Mouse (Mus musculus) forebrain, postnatal 0 days (tissue): ENCODE measurements around the gene Nod2. TPM values are rescaled to one million over a fixed set of nuclear protein-coding genes. Genes with fewer than 3 reads are reported as not detected.

Experiments
- ATAC-seq: fragments of 200-750 bp; cut with Nextera tagmentation; 2 replicates; pipeline ENCODE4 v1.8.0; 2017; ENCODE audit warnings: mild to moderate bottlenecking, moderate library complexity
- DNase-seq: peaks from one replicate; pipeline ENCODE4 v3.0.0-alpha.2; 2015
- H3K27ac ChIP-seq: fragments of 300-500 bp; sonication (generic); 2 replicates; pipeline ENCODE4 v1.5.1; 2014; ENCODE audit warnings: low read depth, mild to moderate bottlenecking, antibody characterized with exemption, low read length, moderate library complexity, mixed read lengths
- H3K27me3 ChIP-seq: fragments of 300-500 bp; sonication (generic); 2 replicates; pipeline ENCODE4 v1.6.1; 2014; ENCODE audit warnings: mild to moderate bottlenecking, low read length, mixed read lengths; ENCODE audit not compliant: insufficient read depth
- H3K36me3 ChIP-seq: fragments of 300-500 bp; sonication (generic); 2 replicates; pipeline ENCODE4 v1.6.1; 2014; ENCODE audit warnings: mild to moderate bottlenecking, moderate library complexity; ENCODE audit not compliant: insufficient read depth
- H3K4me1 ChIP-seq: fragments of 300-500 bp; sonication (generic); 2 replicates; pipeline ENCODE4 v1.6.1; 2014; ENCODE audit warnings: antibody characterized with exemption; ENCODE audit not compliant: insufficient read depth
- H3K4me2 ChIP-seq: fragments of 300-500 bp; sonication (generic); 2 replicates; pipeline ENCODE4 v1.6.1; 2014; ENCODE audit warnings: low read depth, mild to moderate bottlenecking, moderate library complexity
- H3K4me3 ChIP-seq: fragments of 300-500 bp; sonication (generic); 2 replicates; pipeline ENCODE4 v1.5.1; 2014; ENCODE audit warnings: low read depth, low read length, mixed read lengths
- H3K9ac ChIP-seq: fragments of 300-500 bp; sonication (generic); 2 replicates; pipeline ENCODE4 v1.6.1; 2014; ENCODE audit warnings: mild to moderate bottlenecking
- H3K9me3 ChIP-seq: fragments of 300-500 bp; sonication (generic); 2 replicates; pipeline ENCODE4 v1.6.1; 2016; ENCODE audit warnings: low read length
- CTCF ChIP-seq: sonication (generic); IDR thresholded peaks from 2 replicates; pipeline ENCODE4 v1.5.1; 2016; ENCODE audit warnings: antibody characterized with exemption, control low read depth, low read depth
- WGBS: fragments of 180-500 bp; shearing (Covaris S2); extraction: QIAGEN DNeasy Blood & Tissue Kit; methylation state at CpG from one replicate; pipeline ENCODE4 v1.1.7; 2014; 5-methylcytosine and 5-hydroxymethylcytosine counted together
- polyA plus RNA-seq: library from polyadenylated mRNA; unstranded; fragments of >200 nt; fragmentation: Nextera tagmentation; extraction: Ambion mirVana; gene quantifications from 2 replicates; pipeline ENCODE4 v1.2.1, GENCODE M21; 2015
- total RNA-seq: library from RNA; depleted of rRNA; stranded (reverse); fragments of >200 nt; gene quantifications from 2 replicates; pipeline ENCODE4 v1.2.3, GENCODE M21; 2014

The Nod2 gene
- total and polyA plus RNA-seq, 2 experiments from 2014 or later: 0.05 to 0.76 TPM

DNA sequence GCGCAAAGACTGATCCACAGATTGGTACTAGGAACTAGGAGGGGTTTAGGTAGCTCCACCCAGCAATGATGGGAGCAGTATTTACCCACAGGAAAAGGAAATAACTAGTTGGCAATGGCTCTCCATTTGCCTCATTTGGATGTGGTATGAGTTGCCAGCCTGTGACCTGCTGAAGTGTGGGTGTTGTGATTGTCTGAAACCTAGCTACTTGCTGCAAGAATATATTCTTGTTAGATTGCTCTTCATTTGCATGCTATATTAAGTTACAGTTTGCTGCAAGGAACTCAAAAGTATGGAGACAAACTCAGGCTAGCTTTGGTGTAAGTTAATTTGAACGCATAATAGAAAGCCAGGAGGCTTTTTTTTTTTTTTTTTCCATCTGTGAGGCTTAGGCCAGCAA, 33.5 kb downstream of the Nod2 start:
- no peak for TF ChIP-seq CTCF
- H3K27ac ChIP-seq: no peak overlapping the region
- ATAC-seq: no peak
- H3K27me3 ChIP-seq: no peaks in the 10 kb centered on the region
- H3K9ac ChIP-seq: no peak overlapping the region
- H3K9me3 ChIP-seq: no peaks in the 10 kb centered on the region
- DNase-seq: no peak
- H3K4me1 ChIP-seq: no peaks in the 10 kb centered on the region
- no peak overlapping the region for H3K4me3 ChIP-seq
- no peak overlapping the region for H3K4me2 ChIP-seq
- no peaks in the 10 kb centered on the region for H3K36me3 ChIP-seq
- WGBS: 86% methylated on average over 2 of the region's 2 CpGs

DNA sequence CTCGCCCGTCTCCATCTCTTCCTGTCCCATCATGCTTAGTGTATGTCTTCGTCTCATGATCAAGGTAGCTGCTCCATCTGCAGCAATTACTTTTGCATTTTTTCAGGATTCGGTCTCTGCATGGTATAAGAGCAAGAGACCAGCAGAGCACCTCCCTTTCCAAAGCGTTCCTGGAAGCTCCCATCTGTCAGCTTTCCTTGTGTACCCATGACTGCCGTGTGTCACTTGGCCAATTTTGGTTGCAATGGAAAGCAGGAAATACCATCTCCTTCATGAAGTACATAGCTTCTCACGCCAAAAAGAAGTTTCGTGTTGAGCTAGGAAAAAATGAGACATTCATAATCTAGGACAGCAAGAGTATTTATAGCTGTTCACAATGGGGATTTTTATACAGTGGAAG, 33.9 kb downstream of the Nod2 start:
- no peak for TF ChIP-seq CTCF
- H3K4me2 ChIP-seq: no peak overlapping the region
- ATAC-seq (no peak), DNase-seq (no peak)
- H3K9ac ChIP-seq: no peak overlapping the region
- H3K36me3 ChIP-seq: no peaks in the 10 kb centered on the region
- no peaks in the 10 kb centered on the region for H3K27me3 ChIP-seq
- 80% methylated on average over 8 of the region's 8 CpGs for WGBS
- H3K27ac ChIP-seq: no peak overlapping the region
- H3K9me3 ChIP-seq: no peaks in the 10 kb centered on the region
- no peaks in the 10 kb centered on the region for H3K4me1 ChIP-seq
- H3K4me3 ChIP-seq: no peak overlapping the region

DNA sequence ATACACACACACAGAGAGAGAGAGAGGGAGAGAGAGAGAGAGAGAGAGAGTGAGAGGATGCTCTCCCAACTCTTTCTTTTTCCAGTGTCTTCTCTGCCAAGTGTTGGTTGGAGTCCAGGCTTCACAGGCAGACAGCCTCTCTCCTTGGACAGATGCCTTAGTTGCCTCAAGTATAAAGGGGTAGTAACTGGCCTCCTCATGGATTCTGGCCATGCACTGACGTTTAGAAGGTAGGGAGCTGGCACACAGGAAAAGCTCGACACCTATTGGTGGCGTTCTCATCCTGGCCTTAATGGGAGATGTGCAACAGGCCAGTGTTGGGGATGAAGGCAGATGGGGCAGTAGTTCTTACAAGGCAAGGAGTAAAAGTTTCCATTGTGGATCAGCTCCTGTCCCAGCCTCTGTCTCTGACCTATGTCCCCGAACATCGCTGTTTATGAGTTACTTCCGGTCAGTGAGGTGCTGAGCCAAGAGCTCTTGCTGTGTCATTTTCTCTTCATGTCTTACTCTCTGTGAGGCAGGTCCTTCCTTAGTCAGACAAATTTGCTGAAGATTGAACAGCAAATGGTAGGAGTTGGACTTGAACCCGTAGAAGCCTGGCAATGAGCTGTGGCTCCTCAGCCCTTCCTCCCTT, 36.7 kb downstream of the Nod2 start:
- no peak for ATAC-seq
- TF ChIP-seq CTCF: no peak
- WGBS: 78% methylated on average over 7 of the region's 7 CpGs

DNA sequence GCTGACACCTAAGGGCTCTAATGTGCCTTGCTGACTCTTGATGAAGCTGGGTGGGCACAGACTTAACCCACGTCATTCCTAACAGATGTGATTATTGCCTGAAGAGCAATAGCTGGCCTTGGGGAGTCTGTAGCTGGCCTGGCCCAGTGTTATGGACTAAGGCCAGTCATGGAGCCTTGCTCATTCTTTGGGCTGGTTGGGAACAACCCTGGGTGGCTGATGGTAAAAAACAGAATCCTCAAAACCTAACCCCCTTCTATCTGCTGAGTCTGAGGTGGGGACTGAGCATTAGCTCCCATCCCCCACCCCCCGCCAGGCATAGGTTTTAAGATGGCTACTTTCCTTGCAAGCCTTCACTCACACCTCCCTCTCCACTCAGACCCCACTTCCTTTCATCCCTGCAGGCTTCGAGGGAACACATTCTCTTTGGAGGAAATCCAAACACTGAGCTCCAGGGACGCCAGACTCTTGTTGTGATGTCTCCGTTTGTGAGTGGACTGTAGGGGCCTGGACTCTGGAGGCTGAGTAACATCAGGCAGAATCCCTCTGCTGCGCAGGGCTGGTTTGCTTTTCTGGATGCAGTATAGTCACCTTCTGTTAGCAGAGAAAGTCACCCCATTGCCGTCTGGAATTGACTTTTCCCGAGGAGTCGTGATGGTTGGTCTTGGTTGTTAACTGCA, 39.3 kb downstream of the Nod2 start:
- no peaks in the 10 kb centered on the region for H3K9me3 ChIP-seq
- no peak overlapping the region for H3K9ac ChIP-seq
- no peak for TF ChIP-seq CTCF
- H3K4me3 ChIP-seq: no peak overlapping the region
- ATAC-seq (no peak), DNase-seq (no peak)
- no peak overlapping the region for H3K27ac ChIP-seq
- H3K36me3 ChIP-seq: no peaks in the 10 kb centered on the region
- no peak overlapping the region for H3K4me2 ChIP-seq
- 66% methylated on average over 9 of the region's 9 CpGs for WGBS
- H3K4me1 ChIP-seq: no peaks in the 10 kb centered on the region
- H3K27me3 ChIP-seq: no peaks in the 10 kb centered on the region; the same call in 1 of the 2 replicates

More for the DNA sequence above, 36.7 kb downstream of the Nod2 start:
- Histone ChIP-seq H3K27me3 (no peaks in the 10 kb centered on the region), H3K9me3 (no peaks in the 10 kb centered on the region), H3K36me3 (no peaks in the 10 kb centered on the region), H3K4me3 (no peak overlapping the region), H3K27ac (no peak overlapping the region), H3K4me2 (no peak overlapping the region), H3K4me1 (no peaks in the 10 kb centered on the region), H3K9ac (no peak overlapping the region)
- peak; percentile 41 for DNase-seq

DNA sequence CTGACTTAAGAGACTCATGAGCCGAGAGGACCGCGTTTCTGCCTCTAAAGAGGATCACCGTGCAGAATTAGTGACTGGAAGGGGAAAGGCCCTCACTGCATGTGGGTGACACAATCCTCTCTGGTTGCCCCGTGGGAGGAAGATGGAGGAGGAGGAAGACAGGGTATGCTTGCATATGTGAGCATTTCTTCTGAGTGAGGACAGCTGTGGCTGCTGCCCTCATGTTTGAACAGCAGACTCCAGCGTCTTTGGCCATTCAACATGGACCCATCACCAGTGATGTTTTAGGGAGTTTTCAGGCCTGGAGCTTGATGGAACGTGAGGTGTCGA, 39.8 kb downstream of the Nod2 start:
- Histone ChIP-seq H3K36me3 (no peaks in the 10 kb centered on the region), H3K4me3 (no peak overlapping the region), H3K9me3 (no peaks in the 10 kb centered on the region), H3K4me1 (no peaks in the 10 kb centered on the region), H3K27ac (no peak overlapping the region), H3K9ac (no peak overlapping the region), H3K4me2 (no peak overlapping the region), H3K27me3 (no peaks in the 10 kb centered on the region; the same call in 1 of the 2 replicates)
- 88% methylated on average over 8 of the region's 8 CpGs for WGBS
- DNase-seq (no peak), ATAC-seq (no peak)
- TF ChIP-seq CTCF: no peak

DNA sequence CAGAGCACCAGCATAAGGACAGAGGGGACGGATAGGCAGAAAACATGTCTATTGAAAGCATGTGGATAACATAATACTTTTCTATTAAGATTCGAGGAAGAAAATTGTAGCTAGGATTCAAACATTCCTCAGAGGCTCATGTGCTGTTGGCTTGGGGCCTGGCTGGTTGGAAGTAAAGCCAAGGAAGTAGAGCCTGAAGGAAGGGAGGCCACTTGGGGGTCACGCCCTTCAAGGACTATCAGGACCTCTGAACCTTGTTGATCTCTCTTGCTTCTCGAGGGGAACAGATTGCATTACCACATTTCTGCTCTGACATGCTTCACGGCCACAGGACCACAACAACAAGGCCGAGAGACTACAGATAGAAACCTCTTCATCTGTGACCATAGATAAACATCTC, 42.0 kb downstream of the Nod2 start:
- Histone ChIP-seq H3K9me3 (no peaks in the 10 kb centered on the region), H3K4me2 (no peak overlapping the region), H3K4me3 (no peak overlapping the region), H3K9ac (no peak overlapping the region), H3K27ac (no peak overlapping the region), H3K4me1 (no peaks in the 10 kb centered on the region), H3K36me3 (no peaks in the 10 kb centered on the region), H3K27me3 (no peaks in the 10 kb centered on the region; the same call in 1 of the 2 replicates)
- 88% methylated on average over 6 of the region's 6 CpGs for WGBS
- ATAC-seq (no peak), DNase-seq (no peak)
- TF ChIP-seq CTCF: no peak

DNA sequence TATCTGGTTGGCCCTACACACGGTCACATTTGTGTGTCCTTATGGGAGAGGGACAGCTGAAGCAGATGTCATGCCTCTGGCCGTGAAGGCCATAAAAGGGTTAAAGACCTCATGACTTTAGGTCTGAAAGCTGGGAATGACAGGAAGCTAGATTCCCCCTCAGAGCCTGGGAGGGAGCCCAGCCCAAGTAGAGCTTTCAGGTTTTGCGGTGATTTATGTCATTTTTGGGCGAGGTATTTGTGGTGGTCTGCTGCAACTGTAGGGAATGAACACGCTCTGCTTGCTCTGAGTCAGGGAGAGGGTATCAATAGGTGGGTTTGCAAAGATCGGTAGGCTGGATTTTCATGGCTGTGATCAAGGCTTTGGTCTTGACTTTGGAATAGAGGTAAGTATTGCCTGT, 42.8 kb downstream of the Nod2 start:
- ATAC-seq (no peak), DNase-seq (no peak)
- Histone ChIP-seq H3K27ac (no peak overlapping the region), H3K36me3 (no peaks in the 10 kb centered on the region), H3K9me3 (no peaks in the 10 kb centered on the region), H3K9ac (no peak overlapping the region), H3K4me3 (no peak overlapping the region), H3K4me1 (no peaks in the 10 kb centered on the region), H3K27me3 (no peaks in the 10 kb centered on the region; the same call in 1 of the 2 replicates), H3K4me2 (no peak overlapping the region)
- 93% methylated on average over 6 of the region's 6 CpGs for WGBS
- TF ChIP-seq CTCF: no peak
